Comparison of ENCODE assay signal across 16 mouse cellular contexts in genomic region chr8:126359296-126359695, GRCm38 (mm10).
A peak's percentile ranks its signal among the peaks of the same experiment; 100 is the strongest.
DNase-seq lines count a peak whose midpoint lies in the region; ATAC-seq and TF ChIP-seq lines count a peak whose summit lies in the region.
"Had no signal": no experiment of that assay in that cellular context is flagged by ENCODE, and none has a peak within 500 bp of the region (broad histone marks: within the 10 kb centered on the region; RNA-seq: fewer than 3 reads in every experiment).

No protein-coding gene starts in this region.

- 0 out of 2 replicates have a peak, but pooled peaks cover 8% of the 10 kb centered on the region for H3K4me1 ChIP-seq in hindbrain, embryonic 15.5 days (replicated peaks)
- H3K4me1 ChIP-seq in hindbrain, embryonic 11.5 days (replicated peaks; ENCODE audit: control insufficient read depth, insufficient read depth, low read length), result no peaks in the 10 kb centered on the region
- peaks cover 35% of the 10 kb centered on the region for H3K4me1 ChIP-seq in E14TG2a.4 (replicated peaks; ENCODE audit: low read depth, low read length)
- H3K4me1 ChIP-seq: heart, embryonic 13.5 days; lung, embryonic 15.5 days; stomach, embryonic 15.5 days had no signal

- H3K4me3 ChIP-seq in hindbrain, embryonic 15.5 days, result no peak overlapping the region
- H3K4me3 ChIP-seq in hindbrain, embryonic 11.5 days (ENCODE audit: low read depth, low read length), result no peak overlapping the region
- H3K4me3 ChIP-seq in E14TG2a.4 (replicated peaks; ENCODE audit: low read length), result peak overlapping the region; percentile 35
- H3K4me3 ChIP-seq: heart, embryonic 13.5 days; limb, embryonic 13.5 days; lung, embryonic 15.5 days; stomach, embryonic 15.5 days had no signal

- intact Hi-C loops in left cerebral cortex, postnatal 25 days (cut with DNase I), result no loop called here

- 0 out of 2 replicates have a peak overlapping the region, but pooled peaks have one; percentile 51 for H3K27ac ChIP-seq in hindbrain, embryonic 15.5 days (replicated peaks)
- H3K27ac ChIP-seq in hindbrain, embryonic 11.5 days (ENCODE audit: low read depth, low read length), result no peak overlapping the region
- H3K27ac ChIP-seq: heart, embryonic 13.5 days; limb, embryonic 13.5 days; lung, embryonic 15.5 days; stomach, embryonic 15.5 days had no signal

- no peak for ATAC-seq in hindbrain, embryonic 15.5 days (ENCODE audit: low FRiP score, low read depth)
- ATAC-seq in hindbrain, embryonic 11.5 days (ENCODE audit: low FRiP score), result no peak
- ATAC-seq: forebrain, postnatal 0 days had no signal

- no peak for DNase-seq in hindbrain, embryonic 11.5 days (ENCODE audit: low spot score)
- peak; percentile 16 for DNase-seq in brain, adult 2 months (ENCODE audit: low read depth, low spot score)
- DNase-seq in kidney, postnatal 14 days, result peak; percentile 81
- no peak for DNase-seq in urinary bladder, adult 18-20 months (ENCODE audit: low spot score in 2 of 2)
- DNase-seq in left cerebral cortex, postnatal 25 days (ENCODE audit: low spot score in 2 of 2), result no peak
- DNase-seq in layer of hippocampus, adult 8-10 months (ENCODE audit: low spot score in 2 of 2), result no peak
- DNase-seq: cerebellum, adult 11 months; forebrain, postnatal 0 days; gastrocnemius, postnatal 25 days; thymus, postnatal 25 days had no signal

- no peak overlapping the region for H3K9ac ChIP-seq in hindbrain, embryonic 15.5 days
- no peak overlapping the region for H3K9ac ChIP-seq in hindbrain, embryonic 11.5 days (ENCODE audit: low read depth, low read length)
- H3K9ac ChIP-seq: forebrain, postnatal 0 days; heart, embryonic 13.5 days; limb, embryonic 13.5 days; lung, embryonic 15.5 days; stomach, embryonic 15.5 days had no signal

- 51% methylated on average over 6 of the region's 6 CpGs for WGBS in hindbrain, embryonic 15.5 days
- WGBS in hindbrain, embryonic 11.5 days, result 61% methylated on average over 6 of the region's 6 CpGs

- H3K4me2 ChIP-seq in hindbrain, embryonic 15.5 days, result no peak overlapping the region
- no peak overlapping the region for H3K4me2 ChIP-seq in hindbrain, embryonic 11.5 days (replicated peaks; ENCODE audit: low read depth, low read length)
- H3K4me2 ChIP-seq: heart, embryonic 13.5 days; limb, embryonic 13.5 days; lung, embryonic 15.5 days; stomach, embryonic 15.5 days had no signal

- no peaks in the 10 kb centered on the region for H3K36me3 ChIP-seq in hindbrain, embryonic 15.5 days
- no peaks in the 10 kb centered on the region for H3K36me3 ChIP-seq in hindbrain, embryonic 11.5 days (ENCODE audit: control insufficient read depth, insufficient read depth, low read length)
- no peaks in the 10 kb centered on the region for H3K36me3 ChIP-seq in E14TG2a.4 (ENCODE audit: insufficient read depth, low read length)
- H3K36me3 ChIP-seq: heart, embryonic 13.5 days; limb, embryonic 13.5 days; lung, embryonic 15.5 days; stomach, embryonic 15.5 days had no signal

- no peaks in the 10 kb centered on the region for H3K9me3 ChIP-seq in hindbrain, embryonic 15.5 days
- no peaks in the 10 kb centered on the region for H3K9me3 ChIP-seq in hindbrain, embryonic 11.5 days (ENCODE audit: control insufficient read depth, low read length)
- H3K9me3 ChIP-seq in E14TG2a.4 (ENCODE audit: low read length), result peaks cover 9% of the 10 kb centered on the region; the same call in 1 of the 2 replicates
- H3K9me3 ChIP-seq: lung, embryonic 15.5 days; stomach, embryonic 15.5 days had no signal

- H3K27me3 ChIP-seq in hindbrain, embryonic 15.5 days, result no peaks in the 10 kb centered on the region
- no peaks in the 10 kb centered on the region for H3K27me3 ChIP-seq in hindbrain, embryonic 11.5 days (ENCODE audit: control insufficient read depth, insufficient read depth, low read length)
- H3K27me3 ChIP-seq in E14TG2a.4 (ENCODE audit: insufficient read depth, low read length), result no peaks in the 10 kb centered on the region
- H3K27me3 ChIP-seq: heart, embryonic 13.5 days; limb, embryonic 13.5 days; lung, embryonic 15.5 days; stomach, embryonic 15.5 days had no signal

- TF ChIP-seq CTCF in E14TG2a.4 (conservative IDR thresholded peaks at IDR 0.05; ENCODE audit: low read length), result no peak

Comparison
In these comparisons a context has a peak if more than half of its experiments do, and no peak if none do; other contexts are left out.
1. DNase-seq: peak in brain, adult 2 months (single experiment) and kidney, postnatal 14 days (single experiment); none in hindbrain, embryonic 11.5 days (single experiment), urinary bladder, adult 18-20 months (0 of 2), left cerebral cortex, postnatal 25 days (0 of 2) and layer of hippocampus, adult 8-10 months (0 of 2).